Mouse (Mus musculus): Measurements from ENCODE around the gene Washc1.
"Not testable (repeated sequence)": the region's sequence is repeated elsewhere in the genome, so short reads cannot be mapped to it uniquely, and the experiment has no call there.

The Washc1 gene

GRCm38 (mm10) chr17:66118991-66119390 is 7.6 kb downstream of the Washc1 start:
- no peak for DNase-seq

DNA sequence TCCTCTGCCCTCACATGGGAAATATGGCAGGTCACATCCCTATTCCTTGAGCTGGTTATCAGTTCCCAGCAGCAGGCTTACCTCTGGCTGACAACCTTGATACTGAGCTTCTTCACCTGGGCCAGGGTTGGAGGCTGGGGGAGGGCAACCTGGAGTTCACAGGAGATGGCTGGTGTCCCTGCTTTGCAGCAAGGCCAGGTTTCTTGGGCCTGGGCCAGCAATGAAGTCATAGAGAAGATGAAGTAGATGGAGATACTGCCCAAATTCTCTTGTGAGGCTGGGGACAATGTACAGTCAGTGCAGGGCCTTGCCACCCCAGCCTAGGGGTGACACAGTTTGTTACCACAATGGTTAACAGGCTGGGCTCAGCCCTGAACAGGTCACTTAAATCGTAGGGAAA is 9.4 kb downstream of the Washc1 start:
- DNase-seq = no peak

GRCm38 (mm10) chr17:66123066-66123815 is 11.9 kb downstream of the Washc1 start, which contains the start of gene Ddx11:
TSS of gene Ddx11 (plus strand) at chr17:66123520.
- DNase-seq = peak; percentile 97 to 98

DNA sequence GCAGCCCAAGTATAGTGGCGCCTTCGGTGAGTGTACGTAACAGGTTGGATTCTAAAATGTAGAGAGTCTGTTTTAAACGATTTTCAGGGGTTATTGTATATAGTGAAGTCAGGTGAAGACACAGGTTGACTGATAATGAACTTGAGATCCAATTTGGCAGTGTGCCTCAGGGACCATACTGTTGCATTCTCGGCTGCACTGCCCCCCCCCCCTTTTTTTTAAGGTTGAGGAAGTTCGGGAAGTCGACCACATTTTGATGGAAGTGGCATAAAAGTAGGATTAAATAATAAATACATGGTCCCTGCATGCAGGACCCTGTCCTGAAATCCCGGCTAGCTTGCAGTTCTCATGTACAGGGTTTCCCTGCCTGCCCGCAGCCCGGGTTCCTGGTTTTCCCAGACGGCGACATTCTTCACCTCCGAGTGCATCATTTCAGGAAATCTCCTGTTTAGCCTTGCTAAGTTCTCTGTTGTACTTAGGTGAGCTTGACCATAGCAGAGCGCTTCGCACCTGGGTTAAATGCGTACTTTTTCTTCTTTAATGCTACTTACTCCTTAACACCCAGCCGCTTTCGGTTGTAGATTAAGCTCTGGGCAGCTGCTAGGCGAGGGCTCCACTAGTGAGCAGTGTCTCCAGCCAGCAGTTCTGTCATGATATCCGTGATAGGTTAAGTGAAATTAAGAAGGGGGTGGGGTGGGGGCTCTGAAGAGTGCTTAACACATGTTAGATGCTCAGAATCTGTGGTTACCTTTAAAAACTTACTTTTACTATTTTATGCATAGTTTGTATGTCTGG is 12.7 kb downstream of the Washc1 start:
- DNase-seq = peak; percentile 28 to 51

GRCm38 (mm10) chr17:66125211-66125610 is 13.9 kb downstream of the Washc1 start:
- no peak for DNase-seq

DNA sequence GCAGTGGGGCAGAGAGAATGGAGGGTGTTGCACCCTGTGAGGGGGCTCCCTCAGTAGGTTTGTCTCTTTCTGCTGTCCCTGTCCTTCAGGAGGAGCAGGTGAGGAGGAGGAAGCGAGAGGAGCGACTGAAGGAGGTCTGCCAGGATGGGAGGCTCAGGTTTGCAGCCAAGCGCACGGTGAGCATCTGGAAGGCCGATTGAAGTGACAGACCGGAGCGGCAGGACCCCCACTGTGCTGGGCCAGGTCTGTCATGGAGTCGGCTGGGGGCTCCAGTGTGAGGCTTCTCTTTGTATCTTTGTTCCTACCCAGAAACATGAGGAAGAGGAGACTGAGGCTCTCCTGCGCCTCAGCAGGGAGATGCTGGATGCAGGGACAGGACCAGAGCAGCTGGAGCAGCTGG is 19.0 kb downstream of the Washc1 start:
- DNase-seq = no peak

DNA sequence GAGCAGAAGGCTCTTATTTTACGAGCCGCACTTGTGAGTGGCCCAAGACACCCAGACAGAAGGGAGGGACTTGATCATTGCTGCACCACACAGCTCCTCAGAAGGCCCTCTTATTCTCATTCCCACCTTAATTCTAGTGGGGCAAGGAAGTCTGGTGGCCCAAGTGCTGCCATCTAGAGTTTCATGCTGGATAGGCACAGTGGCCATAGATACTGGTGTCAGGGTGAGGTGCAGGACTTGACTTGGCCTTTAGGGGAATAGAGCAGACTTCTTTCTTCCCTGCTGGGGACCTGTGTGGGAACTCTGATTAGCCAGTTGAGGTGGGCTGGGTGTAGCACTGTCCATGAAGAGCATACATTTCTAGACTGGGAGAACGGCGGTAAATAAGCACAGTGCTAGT is 19.9 kb downstream of the Washc1 start:
- DNase-seq = no peak

- not testable (repeated sequence) for DNase-seq
Observed at GRCm38 (mm10) chr17:66152706-66153662, 41.6 kb downstream of the Washc1 start.

GRCm38 (mm10) chr17:66153735-66154423 is 42.5 kb downstream of the Washc1 start:
- peak in 1 of 2 experiments; percentile 19 for DNase-seq

- DNase-seq = no peak
Observed at GRCm38 (mm10) chr17:66154876-66155275, 43.5 kb downstream of the Washc1 start.

DNA sequence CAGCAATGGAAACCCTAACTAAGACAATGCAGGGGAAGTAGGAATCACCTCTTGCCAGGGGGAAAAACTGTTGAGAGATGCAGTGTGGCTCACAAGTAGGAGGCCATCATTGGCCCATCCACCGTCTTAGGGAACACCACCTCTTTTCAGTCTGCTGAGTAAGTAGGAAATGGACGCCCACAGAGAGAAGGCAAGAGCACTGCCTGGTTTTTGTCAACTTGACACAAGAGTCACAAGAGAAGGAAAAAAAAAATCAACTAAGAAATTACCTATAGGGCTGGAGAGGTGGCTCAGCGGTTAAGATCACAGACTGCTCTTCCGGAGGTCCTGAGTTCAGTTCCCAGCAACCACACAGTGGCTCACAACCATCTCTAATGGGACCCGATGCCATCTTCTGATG is 46.9 kb downstream of the Washc1 start:
- no peak for DNase-seq

GRCm38 (mm10) chr17:66167141-66167540 is 55.8 kb downstream of the Washc1 start:
- DNase-seq = not testable (repeated sequence)

All from kidney, postnatal 4 days (tissue).